Mouse (Mus musculus): Measurements from ENCODE around the gene Mgrn1. TPM values are rescaled to one million over a fixed set of nuclear protein-coding genes. Genes with fewer than 3 reads are reported as not detected.

Mgrn1 gene
- polyA plus RNA-seq, 1 experiment, result 98.3 TPM

GRCm38 (mm10) chr16:4903491-4904102 is 17.5 kb downstream of the Mgrn1 start:
- Histone ChIP-seq H3K27me3 (ENCODE audit: control insufficient read depth, insufficient read depth, low read length) (no peaks in the 10 kb centered on the region), H3K36me3 (ENCODE audit: control insufficient read depth, insufficient read depth, low read length) (no peaks in the 10 kb centered on the region), H3K27ac (ENCODE audit: control insufficient read depth, insufficient read depth, low read length) (no peak overlapping the region), H3K4me3 (ENCODE audit: control insufficient read depth, insufficient read depth, low read length) (no peak overlapping the region), H3K4me1 (replicated peaks; ENCODE audit: control insufficient read depth, insufficient read depth, low read length) (peaks cover 5% of the 10 kb centered on the region)
- no peak for DNase-seq
- WGBS, result 92% methylated on average over 6 of the region's 6 CpGs
- TF ChIP-seq CTCF (IDR thresholded peaks at IDR 0.05; ENCODE audit: borderline replicate concordance, control insufficient read depth, extremely low read depth, insufficient read depth, low read length, poor library complexity) (no peak), POLR2A (IDR thresholded peaks at IDR 0.05; ENCODE audit: control insufficient read depth, extremely low read depth, insufficient read depth, low read length, poor library complexity) (no peak)

- no peak overlapping the region for H3K4me3 ChIP-seq (ENCODE audit: control insufficient read depth, insufficient read depth, low read length)
- TF ChIP-seq CTCF (IDR thresholded peaks at IDR 0.05; ENCODE audit: borderline replicate concordance, control insufficient read depth, extremely low read depth, insufficient read depth, low read length, poor library complexity) (no peak), POLR2A (IDR thresholded peaks at IDR 0.05; ENCODE audit: control insufficient read depth, extremely low read depth, insufficient read depth, low read length, poor library complexity) (no peak)
- no peaks in the 10 kb centered on the region for H3K27me3 ChIP-seq (ENCODE audit: control insufficient read depth, insufficient read depth, low read length)
- WGBS, result 97% methylated on average over 3 of the region's 3 CpGs
- no peak overlapping the region for H3K27ac ChIP-seq (ENCODE audit: control insufficient read depth, insufficient read depth, low read length)
- H3K36me3 ChIP-seq (ENCODE audit: control insufficient read depth, insufficient read depth, low read length), result no peaks in the 10 kb centered on the region
- no peak for DNase-seq
- H3K4me1 ChIP-seq (replicated peaks; ENCODE audit: control insufficient read depth, insufficient read depth, low read length), result no peaks in the 10 kb centered on the region; the same call in 1 of the 2 replicates
Observed at GRCm38 (mm10) chr16:4904878-4905277, 18.8 kb downstream of the Mgrn1 start.

GRCm38 (mm10) chr16:4905591-4905990 is 19.5 kb downstream of the Mgrn1 start:
- no peaks in the 10 kb centered on the region for H3K36me3 ChIP-seq (ENCODE audit: control insufficient read depth, insufficient read depth, low read length)
- H3K4me3 ChIP-seq (ENCODE audit: control insufficient read depth, insufficient read depth, low read length), result no peak overlapping the region
- no peak overlapping the region for H3K27ac ChIP-seq (ENCODE audit: control insufficient read depth, insufficient read depth, low read length)
- no peaks in the 10 kb centered on the region; the same call in 1 of the 2 replicates for H3K4me1 ChIP-seq (replicated peaks; ENCODE audit: control insufficient read depth, insufficient read depth, low read length)
- no peak for DNase-seq
- WGBS, result 91% methylated on average over 1 of the region's 1 CpGs
- no peaks in the 10 kb centered on the region for H3K27me3 ChIP-seq (ENCODE audit: control insufficient read depth, insufficient read depth, low read length)
- no peak for TF ChIP-seq CTCF (IDR thresholded peaks at IDR 0.05; ENCODE audit: borderline replicate concordance, control insufficient read depth, extremely low read depth, insufficient read depth, low read length, poor library complexity)
- TF ChIP-seq POLR2A (IDR thresholded peaks at IDR 0.05; ENCODE audit: control insufficient read depth, extremely low read depth, insufficient read depth, low read length, poor library complexity), result no peak

GRCm38 (mm10) chr16:4906559-4906958 is 20.5 kb downstream of the Mgrn1 start:
- H3K4me1 ChIP-seq (replicated peaks; ENCODE audit: control insufficient read depth, insufficient read depth, low read length), result no peaks in the 10 kb centered on the region; the same call in 1 of the 2 replicates
- no peaks in the 10 kb centered on the region for H3K36me3 ChIP-seq (ENCODE audit: control insufficient read depth, insufficient read depth, low read length)
- H3K27me3 ChIP-seq (ENCODE audit: control insufficient read depth, insufficient read depth, low read length), result no peaks in the 10 kb centered on the region
- TF ChIP-seq CTCF (IDR thresholded peaks at IDR 0.05; ENCODE audit: borderline replicate concordance, control insufficient read depth, extremely low read depth, insufficient read depth, low read length, poor library complexity) (no peak), POLR2A (IDR thresholded peaks at IDR 0.05; ENCODE audit: control insufficient read depth, extremely low read depth, insufficient read depth, low read length, poor library complexity) (no peak)
- no peak overlapping the region for H3K4me3 ChIP-seq (ENCODE audit: control insufficient read depth, insufficient read depth, low read length)
- no peak for DNase-seq
- no peak overlapping the region for H3K27ac ChIP-seq (ENCODE audit: control insufficient read depth, insufficient read depth, low read length)

- H3K4me3 ChIP-seq (ENCODE audit: control insufficient read depth, insufficient read depth, low read length), result no peak overlapping the region
- no peak for TF ChIP-seq CTCF (IDR thresholded peaks at IDR 0.05; ENCODE audit: borderline replicate concordance, control insufficient read depth, extremely low read depth, insufficient read depth, low read length, poor library complexity)
- TF ChIP-seq POLR2A (IDR thresholded peaks at IDR 0.05; ENCODE audit: control insufficient read depth, extremely low read depth, insufficient read depth, low read length, poor library complexity), result no peak
- DNase-seq, result no peak
- H3K27me3 ChIP-seq (ENCODE audit: control insufficient read depth, insufficient read depth, low read length), result no peaks in the 10 kb centered on the region
- H3K36me3 ChIP-seq (ENCODE audit: control insufficient read depth, insufficient read depth, low read length), result no peaks in the 10 kb centered on the region
- H3K27ac ChIP-seq (ENCODE audit: control insufficient read depth, insufficient read depth, low read length), result no peak overlapping the region
- 83% methylated on average over 2 of the region's 2 CpGs for WGBS
- no peaks in the 10 kb centered on the region; the same call in 1 of the 2 replicates for H3K4me1 ChIP-seq (replicated peaks; ENCODE audit: control insufficient read depth, insufficient read depth, low read length)
Observed at GRCm38 (mm10) chr16:4907386-4907785, 21.3 kb downstream of the Mgrn1 start.

- no peak for DNase-seq
- no peak overlapping the region for H3K27ac ChIP-seq (ENCODE audit: control insufficient read depth, insufficient read depth, low read length)
Observed at GRCm38 (mm10) chr16:4907972-4908371, 21.9 kb downstream of the Mgrn1 start.

More at GRCm38 (mm10) chr16:4907972-4908371, 21.9 kb downstream of the Mgrn1 start:
- H3K27me3 ChIP-seq (ENCODE audit: control insufficient read depth, insufficient read depth, low read length), result no peaks in the 10 kb centered on the region
- WGBS, result 45% methylated on average over 5 of the region's 5 CpGs
- H3K4me3 ChIP-seq (ENCODE audit: control insufficient read depth, insufficient read depth, low read length), result no peak overlapping the region
- TF ChIP-seq CTCF (IDR thresholded peaks at IDR 0.05; ENCODE audit: borderline replicate concordance, control insufficient read depth, extremely low read depth, insufficient read depth, low read length, poor library complexity) (no peak), POLR2A (IDR thresholded peaks at IDR 0.05; ENCODE audit: control insufficient read depth, extremely low read depth, insufficient read depth, low read length, poor library complexity) (no peak)
- H3K4me1 ChIP-seq (replicated peaks; ENCODE audit: control insufficient read depth, insufficient read depth, low read length), result peaks cover 5% of the 10 kb centered on the region
- H3K36me3 ChIP-seq (ENCODE audit: control insufficient read depth, insufficient read depth, low read length), result no peaks in the 10 kb centered on the region
